Mouse (Mus musculus) gastrocnemius, adult 2 months (tissue): ENCODE data around the gene Gnai2. TPM values are rescaled to one million over a fixed set of nuclear protein-coding genes. Genes with fewer than 3 reads are reported as not detected.
A peak's percentile ranks its signal among the peaks of the same experiment; 100 is the strongest.

Experiments used
- DNase-seq: peaks from one replicate; pipeline ENCODE4 v3.0.0; 2022
- H3K27ac ChIP-seq: fragments of 200-600 bp; 2 replicates; pipeline ENCODE4 v1.8.1; 2022; ENCODE audit warnings: mild to moderate bottlenecking
- H3K4me3 ChIP-seq: fragments of 200-600 bp; 2 replicates; pipeline ENCODE4 v1.8.1; 2022; ENCODE audit warnings: mild to moderate bottlenecking, moderate library complexity
- CTCF ChIP-seq: fragments of 200-600 bp; IDR thresholded peaks from 2 replicates; pipeline ENCODE4 v1.8.1; 2022; ENCODE audit warnings: antibody characterized with exemption, mild to moderate bottlenecking, moderate library complexity
- intact Hi-C: fragments of 180-260 bp; cut with DNase I; formaldehyde crosslinking; loops from one replicate; pipeline ENCODE4 v1.15.1; 2025
- total RNA-seq, 2 experiments: library from RNA; stranded (reverse); gene quantifications; 2 replicates each; pipeline ENCODE4 v1.2.3; 2021

Gene Gnai2
- total RNA-seq, 2 experiments from 2014 or later = 59.9 to 77.7 TPM

GRCm38 (mm10) chr9:107626844-107627277 lies 8.3 kb downstream of the Gnai2 start:
- Histone ChIP-seq H3K27ac (peak overlapping the region; percentile 94), H3K4me3 (peak overlapping the region; percentile 98)
- DNase-seq = peak; percentile 90
- peak; percentile 93 for TF ChIP-seq CTCF
- intact Hi-C loops = loop anchor here (1.0 kb wide), 1 partner anchor 17 kb away; no protein-coding TSS in a partner anchor

- DNase-seq = no peak
These were observed 8.9 kb downstream of the Gnai2 start for GRCm38 (mm10) chr9:107626158-107626843.

DNA sequence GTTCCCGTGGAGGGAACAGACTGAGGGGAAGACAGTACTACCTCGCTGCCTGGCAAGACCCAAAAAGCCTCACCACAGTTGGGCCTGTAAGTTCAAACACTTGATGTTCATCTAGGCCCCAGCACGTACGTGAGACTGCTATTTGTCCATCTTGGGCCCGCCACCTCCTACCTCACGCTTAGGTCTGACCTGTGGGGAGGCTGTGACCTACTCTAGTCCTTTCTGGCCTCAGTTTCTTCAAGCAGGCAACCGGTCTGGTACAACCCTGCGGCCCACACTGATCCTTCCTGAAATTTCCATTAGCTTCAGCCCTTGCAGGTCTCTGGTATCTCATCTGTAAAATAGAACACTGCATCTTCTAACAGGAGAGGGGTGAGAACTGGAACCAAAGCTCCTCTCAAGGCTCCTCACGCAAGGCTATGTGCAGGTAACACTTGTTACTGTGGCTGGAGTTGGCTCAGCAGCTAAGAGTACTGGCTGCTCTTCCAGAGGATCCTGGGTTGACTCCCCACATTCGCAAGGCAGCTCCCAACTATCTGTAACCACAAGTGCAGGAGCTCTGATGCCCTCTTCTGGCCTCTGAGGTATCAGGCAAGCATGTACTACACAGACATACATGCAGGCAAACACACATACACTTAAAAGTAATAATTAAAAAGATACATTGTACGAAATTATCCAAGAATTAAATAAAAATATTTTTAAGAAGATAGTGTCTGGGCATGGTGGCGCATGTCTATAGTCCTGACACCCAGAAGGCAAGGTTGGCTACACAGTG lies 9.6 kb downstream of the Gnai2 start:
- peak overlapping the region; percentile 51 for H3K4me3 ChIP-seq
- no peak for DNase-seq
- intact Hi-C loops = loop anchor here (1.0 kb wide), 1 partner anchor 19 kb away; no protein-coding TSS in a partner anchor

More at GRCm38 (mm10) chr9:107626158-107626843, 8.9 kb downstream of the Gnai2 start:
- Histone ChIP-seq H3K4me3 (peak overlapping the region; percentile 98), H3K27ac (peak overlapping the region; percentile 94)
- intact Hi-C loops = loop anchor here (1.0 kb wide), 1 partner anchor 18 kb away; no protein-coding TSS in a partner anchor
- TF ChIP-seq CTCF = no peak

DNA sequence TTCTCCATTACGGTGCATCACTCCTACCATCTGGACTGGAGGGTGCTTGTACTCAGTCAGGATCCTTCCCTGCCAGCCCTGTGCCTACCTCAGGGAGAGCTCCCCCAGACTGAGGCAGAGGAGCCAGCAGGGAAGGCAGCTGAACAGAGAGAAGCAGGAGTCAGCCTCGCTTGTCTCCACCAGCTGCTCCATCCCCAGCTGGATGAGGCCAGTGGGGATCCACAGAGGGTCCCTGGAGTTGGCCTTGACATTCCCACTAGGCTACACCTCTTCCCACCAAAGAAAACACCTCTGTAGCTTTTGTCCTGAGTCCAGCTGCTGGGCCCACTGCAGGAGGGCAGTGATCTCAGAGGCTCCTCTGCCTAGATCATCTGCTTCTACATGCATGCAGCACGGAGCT lies 10.2 kb downstream of the Gnai2 start:
- peak overlapping the region; percentile 51 for H3K4me3 ChIP-seq
- intact Hi-C loops = no loop called here

More for the DNA sequence above, 9.6 kb downstream of the Gnai2 start:
- peak overlapping the region; percentile 94 for H3K27ac ChIP-seq
- peak; percentile 39 for TF ChIP-seq CTCF

DNA sequence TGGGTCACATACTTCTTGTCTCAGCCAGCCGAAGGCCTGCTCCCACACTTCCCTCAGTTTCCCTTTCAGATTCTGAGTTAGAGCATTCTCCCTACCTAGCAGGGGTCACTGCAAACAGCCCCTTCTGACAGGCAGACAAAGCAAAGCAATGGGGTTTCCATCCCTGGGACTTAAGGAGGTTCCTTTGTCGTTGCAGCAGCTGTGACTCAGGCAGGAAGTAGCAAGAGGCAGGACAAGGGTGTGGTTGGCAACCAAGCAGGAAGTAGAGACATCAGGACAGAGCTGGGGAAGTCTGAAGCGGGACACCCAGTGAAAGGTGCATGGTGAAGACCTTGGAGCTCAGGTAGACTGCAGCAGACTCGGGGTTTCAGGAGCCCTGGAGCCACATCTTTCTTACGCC lies 10.6 kb downstream of the Gnai2 start:
- no peak for DNase-seq
- peak overlapping the region; percentile 51 for H3K4me3 ChIP-seq
- no peak for TF ChIP-seq CTCF
- intact Hi-C loops = no loop called here
- H3K27ac ChIP-seq = peak overlapping the region; percentile 94

More for the DNA sequence above, 10.2 kb downstream of the Gnai2 start:
- no peak for TF ChIP-seq CTCF
- DNase-seq = no peak
- H3K27ac ChIP-seq = peak overlapping the region; percentile 94

- Histone ChIP-seq H3K4me3 (no peak overlapping the region), H3K27ac (peak overlapping the region; percentile 84)
- intact Hi-C loops = no loop called here
- no peak for TF ChIP-seq CTCF
- DNase-seq = no peak
These were observed 14.2 kb downstream of the Gnai2 start for GRCm38 (mm10) chr9:107620954-107621353.

GRCm38 (mm10) chr9:107619546-107619879 lies 15.7 kb downstream of the Gnai2 start:
- Histone ChIP-seq H3K4me3 (no peak overlapping the region), H3K27ac (peak overlapping the region; percentile 84)
- intact Hi-C loops = no loop called here
- no peak for TF ChIP-seq CTCF
- no peak for DNase-seq

GRCm38 (mm10) chr9:107618778-107619545 lies 16.2 kb downstream of the Gnai2 start:
- TF ChIP-seq CTCF = no peak
- peak; percentile 64 for DNase-seq
- intact Hi-C loops = no loop called here
- Histone ChIP-seq H3K27ac (peak overlapping the region; percentile 84), H3K4me3 (peak overlapping the region; percentile 9)

DNA sequence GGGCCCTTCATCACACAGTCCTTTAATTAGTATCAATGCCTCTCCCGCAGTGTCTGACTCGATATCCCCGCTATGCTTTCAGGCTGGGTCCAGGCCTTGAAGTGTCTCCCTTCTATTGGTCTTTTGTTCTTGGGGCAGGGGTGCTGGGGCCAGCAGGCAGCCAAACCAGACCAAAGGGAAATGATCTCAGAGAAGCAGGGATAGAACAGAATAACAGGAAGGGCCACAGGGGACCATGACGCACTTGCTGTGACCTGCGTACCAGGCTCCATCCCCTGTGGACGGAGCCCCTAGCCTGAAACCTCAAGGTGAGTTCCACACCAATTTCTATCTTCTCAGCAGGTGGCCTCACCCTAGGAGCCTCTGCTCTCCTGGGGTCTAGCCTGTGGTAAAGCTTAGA lies 17.1 kb downstream of the Gnai2 start:
- peak overlapping the region; percentile 9; the same call in 1 of the 2 replicates for H3K4me3 ChIP-seq
- no peak for TF ChIP-seq CTCF
- intact Hi-C loops = no loop called here
- DNase-seq = no peak
- peak overlapping the region; percentile 84 for H3K27ac ChIP-seq

GRCm38 (mm10) chr9:107617461-107617860 lies 17.7 kb downstream of the Gnai2 start:
- DNase-seq = no peak
- no peak overlapping the region for H3K4me3 ChIP-seq
- intact Hi-C loops = no loop called here
- TF ChIP-seq CTCF = peak; percentile 35
- H3K27ac ChIP-seq = peak overlapping the region; percentile 84

DNA sequence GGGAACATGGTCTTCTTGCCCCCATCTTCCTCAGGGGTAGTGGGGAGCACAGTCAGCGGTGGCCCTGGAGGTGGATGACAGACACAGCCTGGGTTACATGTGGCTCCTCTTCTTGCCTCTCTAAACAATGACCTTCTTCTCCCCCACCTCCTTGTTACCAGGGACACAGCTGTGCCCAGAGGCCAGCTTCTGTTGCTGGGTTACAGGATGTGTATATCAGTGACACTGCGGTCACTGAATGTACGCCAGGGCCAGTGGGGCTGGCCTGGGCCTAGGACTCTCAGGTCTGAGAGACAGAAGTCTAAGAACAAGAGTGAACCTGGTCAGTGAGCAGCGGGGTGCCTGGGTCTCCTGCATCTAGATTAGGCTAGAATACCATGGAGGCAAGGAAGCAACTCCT lies 20.1 kb downstream of the Gnai2 start:
- no peak for DNase-seq
- no peak for TF ChIP-seq CTCF
- H3K27ac ChIP-seq = 0 out of 2 replicates have a peak overlapping the region, but pooled peaks have one; percentile 6
- intact Hi-C loops = no loop called here
- no peak overlapping the region for H3K4me3 ChIP-seq

DNA sequence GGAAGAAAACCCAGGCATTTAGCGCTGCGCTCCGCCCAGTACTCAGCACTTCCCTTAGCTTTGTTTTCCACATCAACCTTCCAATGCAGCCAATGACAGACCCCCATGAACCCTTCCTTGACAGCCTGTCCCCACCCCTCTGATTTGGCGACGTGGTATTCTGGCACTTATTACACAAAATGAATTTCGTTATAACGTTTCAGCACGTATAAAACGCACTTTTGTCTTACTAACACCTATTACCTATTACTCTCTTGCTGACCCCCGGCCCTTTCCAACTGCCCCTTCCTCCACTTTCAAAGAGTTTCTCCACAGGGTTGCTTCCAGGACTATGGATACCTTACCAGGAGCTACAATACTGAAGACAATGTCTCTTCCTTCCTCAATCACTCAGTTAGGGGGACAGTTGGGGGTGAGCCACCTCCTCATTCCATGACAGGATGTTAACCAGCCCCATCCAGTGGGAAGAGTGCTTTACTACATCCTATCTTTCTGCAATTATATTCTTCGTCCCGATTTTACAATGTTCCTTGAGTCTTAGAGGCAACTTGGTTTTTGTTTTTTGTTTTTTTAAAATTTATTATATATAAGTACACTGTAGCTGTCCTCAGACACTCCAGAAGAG lies 22.1 kb downstream of the Gnai2 start:
- intact Hi-C loops = loop anchor here (2.0 kb wide), 1 partner anchor 46 kb away; the partner anchor contains the start of gene Hyal2
- TF ChIP-seq CTCF = peak; percentile 36
- H3K27ac ChIP-seq = peak overlapping the region; percentile 99
- H3K4me3 ChIP-seq = peak overlapping the region; percentile 78
- no peak for DNase-seq
